Mouse (Mus musculus): ENCODE results near the gene 9030624G23Rik. TPM values are rescaled to one million over a fixed set of nuclear protein-coding genes. Genes with fewer than 3 reads are reported as not detected.

9030624G23Rik gene
- 0.56 and 1.1 TPM in 2 replicates for polyA plus RNA-seq (2012; rRNA removed; ENCODE audit: low replicate concordance)

GRCm38 (mm10) chr12:24097108-24097520 is at the start of gene 9030624G23Rik:
9030624G23Rik (minus strand) TSS chr12:24097246.

